Mouse (Mus musculus): ENCODE measurements around the gene Fgd2.
A peak's percentile ranks its signal among the peaks of the same experiment; 100 is the strongest.
"Not testable (repeated sequence)": the region's sequence is repeated elsewhere in the genome, so short reads cannot be mapped to it uniquely, and the experiment has no call there.

Fgd2 gene

GRCm38 (mm10) chr17:29336266-29336990 is 24.3 kb upstream of the Fgd2 start:
- peak; percentile 74 for DNase-seq (ENCODE audit: low spot score)

GRCm38 (mm10) chr17:29337979-29338823 is 22.5 kb upstream of the Fgd2 start:
- DNase-seq (ENCODE audit: low spot score), result no peak

GRCm38 (mm10) chr17:29339170-29339768 is 21.4 kb upstream of the Fgd2 start:
- no peak for DNase-seq (ENCODE audit: low spot score)

GRCm38 (mm10) chr17:29340406-29341261 is 20.1 kb upstream of the Fgd2 start:
- no peak for DNase-seq (ENCODE audit: low spot score)

- DNase-seq (ENCODE audit: low spot score), result peak; percentile 68
Measured at GRCm38 (mm10) chr17:29341591-29342003, 19.1 kb upstream of the Fgd2 start.

- no peak for DNase-seq (ENCODE audit: low spot score)
Measured at GRCm38 (mm10) chr17:29342010-29342910, 18.5 kb upstream of the Fgd2 start.

GRCm38 (mm10) chr17:29343241-29343640 is 17.5 kb upstream of the Fgd2 start:
- no peak for DNase-seq (ENCODE audit: low spot score)

GRCm38 (mm10) chr17:29345272-29345671 is 15.4 kb upstream of the Fgd2 start:
- DNase-seq (ENCODE audit: low spot score), result no peak

GRCm38 (mm10) chr17:29346496-29347125 is 14.1 kb upstream of the Fgd2 start:
- no peak for DNase-seq (ENCODE audit: low spot score)

- no peak for DNase-seq (ENCODE audit: low spot score)
Measured at GRCm38 (mm10) chr17:29347126-29347644, 13.5 kb upstream of the Fgd2 start.

GRCm38 (mm10) chr17:29347645-29348256 is 13.0 kb upstream of the Fgd2 start, which contains the start of gene Mtch1:
Gene Mtch1, minus strand, starts transcription at chr17:29347934.
- peak; percentile 99 for DNase-seq (ENCODE audit: low spot score)

GRCm38 (mm10) chr17:29348996-29349395 is 11.7 kb upstream of the Fgd2 start:
- peak; percentile 48 for DNase-seq (ENCODE audit: low spot score)

- not testable (repeated sequence) for DNase-seq (ENCODE audit: low spot score)
Measured at GRCm38 (mm10) chr17:29351056-29351455, 9.7 kb upstream of the Fgd2 start.

- DNase-seq (ENCODE audit: low spot score), result peak; percentile 58
Measured at GRCm38 (mm10) chr17:29355461-29355840, 5.3 kb upstream of the Fgd2 start.

- DNase-seq (ENCODE audit: low spot score), result peak; percentile 72
Measured at GRCm38 (mm10) chr17:29355841-29356478, 4.8 kb upstream of the Fgd2 start.

- DNase-seq (ENCODE audit: low spot score), result peak; percentile 81
Measured at GRCm38 (mm10) chr17:29356479-29356856, 4.2 kb upstream of the Fgd2 start.

- DNase-seq (ENCODE audit: low spot score), result no peak
Measured at GRCm38 (mm10) chr17:29356882-29357281, 3.8 kb upstream of the Fgd2 start.

GRCm38 (mm10) chr17:29358928-29359327 is 1.8 kb upstream of the Fgd2 start:
- DNase-seq (ENCODE audit: low spot score), result no peak

All from lung, postnatal 25 days (tissue).